Mouse (Mus musculus) MN1 (cell line): ENCODE measurements around the gene Grik4.

ENCODE experiments used
- DNase-seq: peaks from one replicate; pipeline ENCODE4 v3.0.0-alpha.2; 2016; ENCODE audit warnings: low spot score

Gene Grik4

DNA sequence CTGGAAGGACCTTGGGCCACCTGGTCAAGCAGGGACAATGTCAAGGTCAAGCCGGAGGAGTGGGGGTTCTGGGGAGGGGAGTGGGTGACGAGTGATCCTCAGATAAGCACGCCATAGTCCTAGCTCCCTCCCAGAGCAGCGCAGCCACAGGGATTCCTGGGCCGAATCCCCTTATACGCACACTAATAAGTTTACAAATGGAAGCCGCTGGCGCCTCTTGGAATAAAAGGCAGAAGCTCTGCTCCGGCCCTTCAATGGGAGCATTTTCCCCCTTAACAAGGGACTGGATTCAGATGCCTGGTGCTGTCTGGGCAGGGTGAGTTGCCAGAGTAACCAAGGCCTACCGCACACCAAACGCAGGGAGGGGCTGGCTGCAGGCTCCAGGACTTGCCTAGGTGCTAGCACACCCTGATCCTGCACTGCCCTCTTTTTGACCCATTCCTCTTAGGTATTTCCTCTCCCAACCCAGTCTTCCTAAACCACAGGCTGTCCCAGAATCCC, 46.2 kb downstream of the Grik4 start:
- DNase-seq, result no peak

DNA sequence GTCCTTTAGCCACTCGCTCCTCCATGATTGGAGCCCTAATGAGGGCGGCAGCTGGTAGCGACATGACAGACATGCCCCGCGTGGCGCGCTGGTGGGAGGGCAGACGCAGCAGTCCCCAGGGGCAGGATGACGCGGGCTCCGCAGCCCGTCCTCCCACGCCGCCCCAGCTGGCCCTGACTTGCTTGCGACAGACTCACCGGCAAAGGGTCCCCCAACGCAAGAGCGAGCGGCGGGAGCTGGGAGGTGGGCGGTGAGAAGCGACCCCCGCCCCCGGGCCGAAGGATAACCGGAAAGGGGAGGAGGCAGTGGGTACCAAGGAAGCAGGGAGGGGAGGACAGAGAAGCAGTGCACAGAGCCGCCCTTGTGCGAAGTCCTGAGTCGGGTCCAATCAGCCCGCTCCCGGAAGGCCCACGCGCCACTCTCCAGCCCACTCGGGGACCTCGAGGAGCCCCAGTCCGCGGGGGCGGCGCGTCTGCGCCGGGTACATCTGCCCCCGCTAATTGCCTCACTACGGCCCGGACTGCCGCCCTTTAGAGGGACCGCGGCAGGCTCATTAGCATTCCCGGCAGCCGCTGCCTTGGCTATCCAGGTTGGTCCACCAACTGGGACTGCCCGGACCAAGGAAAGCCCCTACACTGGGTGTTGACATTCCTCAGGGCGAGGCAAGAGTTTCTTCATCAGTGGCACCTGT, 46.8 kb downstream of the Grik4 start:
- no peak for DNase-seq

DNA sequence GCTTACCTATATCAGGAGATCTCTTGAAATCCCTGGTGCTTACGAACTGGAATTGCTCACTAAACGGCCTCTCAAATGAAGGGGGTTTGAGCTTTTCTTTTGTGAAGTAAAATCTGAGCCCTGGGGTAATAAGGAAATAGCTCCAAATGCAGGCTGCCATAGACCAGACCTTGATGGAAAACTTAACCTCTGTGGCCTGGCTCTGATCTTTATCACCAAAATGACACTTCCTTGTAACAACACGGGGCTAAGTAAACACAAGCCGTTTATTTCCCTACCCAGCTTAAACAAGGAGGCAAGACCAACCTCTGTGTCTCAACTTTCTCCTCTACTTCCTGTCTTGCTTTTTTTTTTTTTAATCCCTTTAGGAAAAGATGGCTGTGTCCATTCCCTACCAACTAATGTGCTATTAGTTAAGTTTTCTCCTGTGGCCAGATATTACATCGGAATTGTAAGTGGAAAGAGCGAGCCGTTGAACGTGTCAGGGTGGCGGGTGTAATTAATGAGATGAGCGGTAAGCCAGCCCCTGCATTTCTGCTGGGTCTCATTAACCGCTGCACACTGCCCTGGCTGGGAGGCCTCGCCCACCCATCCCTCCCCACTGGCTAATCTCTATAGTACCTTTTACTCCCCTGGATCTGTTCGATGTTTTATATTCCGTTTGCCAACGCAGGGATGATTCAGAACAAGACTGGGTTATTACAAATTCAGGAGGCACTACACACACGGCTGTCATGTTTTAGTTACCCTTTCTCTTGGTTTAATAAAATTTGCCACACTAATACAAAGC, 47.7 kb downstream of the Grik4 start:
- DNase-seq, result no peak

DNA sequence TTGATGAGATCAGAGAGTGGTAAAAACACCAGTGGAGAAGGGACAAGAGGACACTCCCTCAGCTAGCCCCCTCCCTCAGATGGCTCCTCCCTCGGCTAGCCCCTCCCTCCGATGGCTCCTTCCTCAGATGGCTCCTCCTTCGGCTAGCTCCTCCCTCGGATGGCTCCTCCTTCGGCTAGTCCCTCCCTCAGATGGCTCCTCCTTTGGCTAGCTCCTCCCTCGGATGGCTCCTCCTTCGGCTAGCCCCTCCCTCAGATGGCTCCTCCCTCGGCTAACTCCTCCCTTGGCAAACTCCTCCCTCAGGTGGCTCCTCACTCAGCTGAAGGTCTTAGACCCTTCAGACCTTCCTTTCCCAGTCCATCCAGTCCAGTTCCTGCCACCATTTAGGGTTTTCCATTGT, 51.5 kb downstream of the Grik4 start:
- DNase-seq, result no peak

DNA sequence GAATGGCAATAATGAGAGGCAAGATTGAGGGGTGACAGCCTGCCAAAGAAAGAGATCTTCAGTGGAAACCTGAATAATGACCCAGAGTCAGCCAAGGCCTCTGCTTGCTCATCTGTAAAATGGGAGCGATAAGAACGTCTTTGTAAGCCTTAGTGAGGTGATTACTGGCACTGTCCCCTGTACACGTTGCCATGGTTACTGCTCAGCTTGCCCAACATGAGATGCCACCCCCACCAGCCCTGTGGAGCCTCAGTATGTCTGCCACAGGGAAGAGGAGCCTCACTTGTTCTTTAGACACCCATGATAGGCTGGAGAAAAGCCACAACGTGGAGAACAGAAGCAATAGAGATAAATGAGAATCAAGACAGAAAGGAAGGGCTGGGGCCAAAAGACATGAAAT, 56.4 kb downstream of the Grik4 start:
- no peak for DNase-seq

DNA sequence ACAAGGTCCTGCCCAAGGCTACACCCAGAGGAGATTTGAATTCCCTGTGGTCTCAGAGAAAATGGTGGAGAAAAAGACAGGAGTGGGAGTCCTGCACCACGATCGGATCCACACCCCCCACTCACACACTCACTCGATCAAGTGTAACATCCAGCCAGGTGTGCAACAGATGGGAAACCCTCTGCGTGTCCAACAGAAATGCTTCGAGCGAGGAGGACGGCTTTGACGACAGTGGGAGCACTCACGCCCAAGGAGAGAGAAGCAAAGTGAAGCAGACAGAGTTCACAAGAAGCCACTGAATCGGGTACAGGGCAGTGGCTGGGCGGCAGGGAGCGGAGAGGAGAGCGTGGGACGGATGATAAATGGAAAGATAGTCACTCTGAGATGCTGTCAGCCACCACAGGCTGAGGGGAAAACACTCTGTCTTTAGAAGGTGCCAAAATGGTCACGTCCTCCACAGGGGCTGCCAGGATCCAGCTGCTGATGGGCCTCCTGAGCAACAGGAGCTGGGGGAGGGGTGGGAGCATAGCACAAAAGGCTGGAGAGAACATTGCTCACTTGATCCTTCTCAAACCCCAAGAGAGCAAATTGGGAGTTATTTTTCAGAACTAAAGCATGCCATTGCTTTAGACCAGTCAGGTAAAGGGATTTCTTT, 58.1 kb downstream of the Grik4 start:
- DNase-seq, result no peak

DNA sequence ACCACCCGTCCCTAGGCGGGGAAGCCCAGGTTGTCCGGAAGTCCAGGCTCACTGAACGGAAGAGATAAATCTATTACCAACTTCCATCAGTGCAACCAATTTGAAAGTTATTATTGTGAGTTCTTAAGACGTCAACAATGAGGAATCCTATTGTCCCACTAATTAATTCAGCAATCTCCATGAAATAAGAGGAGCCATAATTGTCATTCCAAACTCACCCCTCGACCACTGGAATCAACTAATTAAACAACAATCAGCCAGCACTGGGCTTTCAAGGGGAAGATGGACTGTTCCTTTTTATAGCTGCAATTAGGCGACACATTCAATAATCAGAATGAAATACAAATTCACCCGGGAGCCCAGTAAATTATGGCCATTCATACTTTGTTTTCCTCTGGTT, 58.7 kb downstream of the Grik4 start:
- no peak for DNase-seq

DNA sequence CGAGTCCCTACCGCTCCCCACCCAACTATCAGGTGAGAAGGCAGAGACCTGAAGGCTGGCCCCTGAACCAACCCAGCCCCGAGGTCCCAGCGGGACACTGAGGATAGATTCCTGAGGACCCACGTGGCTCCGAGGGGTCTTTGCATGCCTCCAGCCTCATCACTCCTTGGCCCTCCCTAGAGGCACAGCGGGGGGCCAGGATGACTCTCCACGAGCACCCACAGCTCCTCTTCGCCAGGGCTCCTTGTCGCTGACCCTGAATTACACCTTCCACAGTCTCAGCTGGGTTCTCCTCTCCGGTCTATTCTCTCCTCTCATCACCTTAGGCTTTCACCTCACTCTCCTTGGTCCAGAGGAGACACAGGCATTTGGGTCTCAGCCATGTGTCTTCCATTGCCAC, 59.2 kb downstream of the Grik4 start:
- no peak for DNase-seq

DNA sequence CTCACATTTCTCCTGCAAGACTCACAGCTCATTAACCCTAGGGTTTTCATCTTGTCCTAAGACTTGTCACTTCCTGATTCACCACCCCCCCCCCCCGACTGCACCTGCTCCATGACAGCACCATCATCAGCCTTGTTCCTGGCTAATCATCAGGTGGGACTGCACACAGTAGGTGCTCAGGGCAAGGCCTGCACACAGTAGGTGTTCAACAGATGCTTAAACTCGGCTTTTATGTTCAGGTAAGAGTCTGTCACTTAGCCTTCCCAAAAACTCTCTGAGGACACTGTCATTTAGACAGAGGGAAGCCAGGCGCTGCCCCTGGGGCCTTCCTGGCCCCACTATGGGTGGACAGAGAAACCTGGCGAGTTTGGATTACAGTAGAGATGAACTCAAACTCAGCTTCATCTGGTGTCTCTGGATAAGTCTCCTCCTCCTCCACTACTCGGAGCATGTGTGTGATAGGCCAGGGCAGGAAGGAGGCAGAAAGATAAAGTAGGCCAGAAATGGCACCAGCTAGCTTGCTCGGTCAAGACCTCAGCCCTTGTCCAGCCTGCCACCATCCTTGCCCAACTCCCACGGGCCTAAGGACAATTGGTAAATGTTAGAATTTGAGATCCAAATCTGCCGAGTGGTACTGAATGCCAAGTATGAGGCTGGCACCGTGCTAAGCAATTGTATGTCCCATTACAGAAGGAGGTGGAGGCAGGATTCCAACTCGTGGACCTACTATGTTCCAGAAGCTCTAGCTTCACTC, 61.1 kb downstream of the Grik4 start:
- no peak for DNase-seq

DNA sequence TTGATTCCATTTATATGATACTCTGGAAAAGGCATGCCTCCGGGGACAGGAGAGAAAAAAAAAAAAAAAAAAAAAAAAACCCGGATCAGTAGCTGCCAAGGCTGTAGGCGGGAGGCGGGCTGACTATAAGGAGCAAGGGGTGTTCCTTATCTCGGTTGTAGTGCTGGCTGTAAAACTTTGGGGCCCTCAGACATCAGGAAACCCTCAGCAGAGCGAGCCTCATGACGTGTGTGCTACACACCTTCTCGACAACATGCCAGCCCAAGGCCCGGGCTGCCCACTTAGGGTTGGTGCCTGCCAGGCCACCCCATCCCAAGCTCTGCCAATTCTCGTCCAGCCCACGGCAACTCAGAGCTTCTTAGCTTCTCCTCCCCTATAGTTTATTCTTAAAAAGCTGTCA, 62.0 kb downstream of the Grik4 start:
- DNase-seq, result no peak

DNA sequence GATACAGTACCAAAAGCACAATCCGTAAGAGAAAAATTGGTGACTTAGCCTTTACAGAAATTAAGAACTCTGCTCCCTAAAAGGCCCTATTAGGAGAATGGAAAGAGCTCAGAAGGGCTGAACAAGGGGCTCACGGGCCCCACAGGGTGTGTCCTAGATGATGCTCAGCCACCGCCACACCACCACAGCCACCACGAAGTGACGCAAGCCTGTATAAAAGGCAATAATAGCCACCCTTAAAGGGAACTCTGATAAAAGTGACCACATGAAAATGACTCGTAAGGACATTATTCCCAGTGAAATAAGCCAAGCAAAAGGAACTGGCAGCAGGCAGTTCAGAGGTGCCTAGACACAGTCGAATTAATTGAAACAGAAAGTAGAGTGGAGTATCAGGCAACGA, 63.3 kb downstream of the Grik4 start:
- no peak for DNase-seq

DNA sequence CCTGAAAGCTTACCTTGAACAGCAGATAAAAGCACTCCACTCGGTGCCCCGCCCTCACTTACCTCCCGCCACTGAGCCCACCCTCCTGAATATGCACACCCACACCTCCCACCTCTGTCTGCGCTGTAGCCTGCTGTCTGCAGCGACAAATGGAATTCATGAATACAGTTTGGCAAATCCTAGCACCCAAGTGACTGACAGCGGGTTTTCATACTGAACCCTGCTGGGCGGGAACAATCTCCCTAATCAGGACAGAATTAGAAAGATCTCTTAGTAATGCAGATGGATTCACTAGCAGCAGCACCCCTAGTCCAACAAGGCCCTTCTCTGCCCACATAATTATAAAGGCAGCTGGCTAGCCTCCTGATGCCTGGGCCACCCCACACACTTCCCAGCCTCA, 65.9 kb downstream of the Grik4 start:
- DNase-seq, result no peak

DNA sequence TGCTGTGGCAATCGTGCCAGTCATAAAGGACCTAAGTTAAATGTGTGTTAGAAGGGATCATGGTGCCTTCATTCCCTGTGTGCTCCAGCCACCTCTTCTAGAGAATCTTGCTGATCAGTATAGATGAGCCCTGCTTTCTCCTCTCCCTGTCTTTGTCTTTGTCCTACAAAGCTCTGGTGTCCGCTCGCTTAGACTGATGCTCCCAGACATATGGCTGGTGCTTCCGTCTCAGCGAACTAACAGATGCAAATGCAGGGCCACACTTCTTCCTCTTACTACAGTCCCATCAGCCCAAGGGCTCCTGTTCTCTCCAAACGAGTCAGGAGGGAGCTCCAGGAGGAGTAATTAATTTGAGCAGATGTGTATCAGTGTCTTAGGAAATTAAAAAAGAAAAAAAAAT, 71.4 kb downstream of the Grik4 start:
- no peak for DNase-seq

DNA sequence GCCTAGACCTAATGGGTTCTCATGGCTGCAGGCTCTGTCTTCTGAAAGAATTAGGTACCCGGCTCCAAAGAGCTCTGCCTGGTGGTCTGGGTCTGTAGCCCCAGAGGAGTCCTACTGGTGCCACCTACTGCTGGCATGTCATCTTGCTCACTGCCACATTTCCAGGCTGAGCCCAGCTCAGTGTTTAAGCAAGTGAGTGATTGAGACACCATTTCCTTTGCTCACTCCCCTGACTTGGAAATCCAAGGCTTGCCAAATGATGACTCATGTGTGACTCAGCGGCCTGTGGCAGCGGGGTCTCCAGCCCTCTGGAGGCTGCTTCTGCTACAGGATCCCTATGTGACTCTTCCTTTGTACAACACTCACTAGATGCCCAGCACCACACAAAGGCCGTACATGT, 72.6 kb downstream of the Grik4 start:
- no peak for DNase-seq

DNA sequence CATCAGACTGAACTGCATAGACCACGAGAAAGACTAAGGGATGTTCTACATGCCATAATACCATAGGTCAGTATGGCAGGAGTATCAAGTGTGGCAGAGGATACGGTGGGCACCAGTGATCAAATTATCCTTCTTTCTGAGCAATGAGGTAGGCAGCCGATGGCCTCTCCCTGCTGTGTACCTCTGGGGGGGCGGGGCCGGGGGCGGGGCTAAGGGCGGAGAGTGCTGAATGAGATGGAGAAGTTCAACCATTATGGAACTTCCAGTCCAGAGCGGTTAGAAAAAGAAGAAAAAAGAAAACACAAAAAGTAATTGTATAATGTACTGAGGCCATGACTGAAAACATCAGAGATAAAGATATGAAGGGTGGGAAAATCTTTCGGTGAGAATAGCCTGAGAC, 74.0 kb downstream of the Grik4 start:
- no peak for DNase-seq

DNA sequence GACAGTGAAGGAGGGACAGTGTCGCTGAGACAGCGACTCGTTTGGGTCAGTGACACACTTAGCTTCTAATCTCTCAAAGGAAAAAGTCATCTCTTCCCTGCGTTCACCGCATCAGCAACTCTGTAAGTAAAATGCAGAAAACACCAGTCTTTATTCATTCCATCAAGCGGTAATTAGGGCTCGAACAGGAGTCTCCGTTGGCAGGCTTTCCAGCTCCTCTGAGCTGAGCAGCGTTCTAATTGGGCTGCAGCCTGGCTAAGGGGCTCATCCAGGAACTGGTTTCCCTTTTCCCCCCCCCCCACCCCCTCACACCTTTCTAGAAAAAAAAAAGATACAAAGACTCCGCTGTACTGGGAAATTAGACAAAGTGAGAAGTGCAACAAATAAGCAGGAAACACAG, 75.8 kb downstream of the Grik4 start:
- DNase-seq, result no peak

DNA sequence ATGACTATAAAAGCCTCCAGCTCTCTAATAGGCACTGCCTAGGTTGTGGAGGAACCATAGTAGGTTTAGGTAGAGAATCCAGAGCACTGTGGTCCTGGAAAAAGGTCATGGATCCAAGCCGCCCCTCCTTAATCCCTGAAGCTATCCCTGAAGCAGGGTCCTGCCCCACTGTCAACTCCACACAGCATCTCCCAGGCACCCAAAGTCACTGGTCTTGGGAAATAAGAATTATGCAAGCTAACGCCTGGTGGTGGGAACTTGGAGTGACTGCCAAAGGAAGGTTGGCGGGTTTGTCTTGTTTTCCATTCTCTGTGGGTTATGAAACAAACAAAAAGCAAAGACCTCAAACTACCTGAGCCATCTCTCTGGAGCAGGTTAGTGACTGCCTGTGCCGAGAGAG, 77.6 kb downstream of the Grik4 start:
- DNase-seq, result no peak

DNA sequence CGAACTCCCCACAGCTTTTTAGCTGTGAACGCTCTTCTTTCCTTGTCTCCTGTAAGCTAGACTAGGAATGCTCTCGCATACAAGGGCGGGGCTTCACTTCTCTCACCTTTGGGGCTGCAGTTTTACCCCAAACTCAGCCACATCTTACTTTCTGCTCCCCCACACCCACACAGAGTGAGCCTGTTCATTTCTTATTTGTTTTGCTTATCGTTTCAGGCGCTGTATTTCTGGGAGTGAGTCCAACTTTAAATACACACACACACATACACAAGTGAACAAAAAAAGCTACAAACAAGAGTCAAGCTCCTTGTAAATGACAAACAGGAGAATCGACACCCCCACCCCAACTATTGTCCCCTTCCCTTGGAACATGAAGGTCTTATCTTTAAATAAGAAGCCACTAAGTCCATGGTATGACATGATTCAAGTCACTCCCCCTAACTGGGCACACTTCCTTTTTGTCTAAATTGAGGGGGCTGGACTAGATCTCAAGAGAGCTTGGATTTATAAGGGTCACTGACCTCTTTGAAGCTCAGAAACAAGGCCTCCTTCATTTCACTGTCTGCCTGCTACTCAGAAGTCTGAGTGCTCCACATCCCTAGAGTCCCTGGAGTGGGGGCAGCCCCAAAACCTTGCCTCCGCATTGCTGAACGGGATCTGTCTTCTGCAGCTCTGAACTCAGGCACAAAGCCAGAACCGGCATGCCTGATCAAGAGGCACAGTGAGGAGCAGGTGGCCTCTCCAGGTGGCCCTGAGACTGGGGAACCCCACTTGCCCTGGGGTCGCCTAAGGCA, 79.1 kb downstream of the Grik4 start:
- no peak for DNase-seq

DNA sequence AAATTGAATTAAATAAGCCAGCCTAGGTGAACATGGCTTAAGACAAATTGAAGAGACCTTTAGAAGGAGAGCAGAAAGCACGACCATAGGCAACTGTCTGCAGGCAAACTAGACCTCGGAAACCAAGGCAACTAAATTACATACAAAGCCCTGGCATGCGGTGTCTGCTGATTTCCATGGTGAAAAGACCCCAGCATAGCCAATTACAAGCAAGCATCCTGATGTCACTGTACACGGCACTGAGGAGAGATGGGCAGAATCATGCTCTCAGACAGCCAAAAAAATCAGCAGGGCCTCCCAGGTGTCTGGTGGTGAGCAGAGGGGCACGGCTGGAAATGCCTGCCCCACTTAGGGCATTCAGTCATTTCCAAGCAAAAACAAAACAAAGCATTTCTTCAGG, 80.9 kb downstream of the Grik4 start:
- DNase-seq, result no peak

DNA sequence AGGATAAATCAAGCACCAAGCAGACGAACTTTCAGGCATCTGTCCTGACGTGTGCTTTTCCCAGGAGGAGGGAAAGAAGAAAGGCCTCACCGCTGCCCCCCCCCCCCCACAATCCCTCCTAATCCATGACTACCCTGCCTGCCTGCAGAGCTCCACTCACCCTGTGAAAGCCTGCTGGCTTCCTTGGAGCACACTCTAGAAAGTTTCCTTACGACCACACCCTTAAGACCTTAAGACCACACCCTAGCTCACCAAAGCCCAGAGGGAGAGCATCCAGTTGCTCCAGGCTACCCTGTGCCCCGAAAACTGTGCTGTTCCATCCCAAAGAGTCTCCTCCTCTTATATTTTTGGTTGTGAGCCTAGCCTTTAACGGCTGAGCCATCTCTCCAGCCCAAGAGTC, 82.6 kb downstream of the Grik4 start:
- no peak for DNase-seq

DNA sequence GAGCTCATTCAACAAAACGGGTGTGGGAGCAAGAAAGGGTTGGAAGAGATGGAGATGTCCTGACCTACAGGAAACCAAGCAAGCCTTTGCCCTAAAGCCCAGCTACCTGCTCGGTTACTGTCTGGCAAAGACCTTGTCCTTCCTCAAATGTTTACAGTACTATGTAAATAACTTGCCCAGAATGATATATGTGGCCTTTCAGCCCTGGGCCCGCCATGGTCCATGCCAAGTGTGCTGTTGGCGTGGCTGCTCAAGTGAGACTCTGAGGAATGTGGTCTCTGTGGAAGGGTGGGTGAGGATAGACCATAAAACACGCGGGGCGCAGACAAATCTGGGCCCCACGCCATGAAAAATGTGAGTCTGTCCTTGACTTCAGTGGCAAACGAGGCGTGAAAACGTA, 83.1 kb downstream of the Grik4 start:
- DNase-seq, result no peak
